Mouse (Mus musculus) kidney, adult 8-10 months (tissue): ENCODE measurements around the gene Olfr958.

Experiments
- DNase-seq, 2 experiments: peaks; one replicate each; pipeline ENCODE4 v3.0.0; 2022

The Olfr958 gene

DNA sequence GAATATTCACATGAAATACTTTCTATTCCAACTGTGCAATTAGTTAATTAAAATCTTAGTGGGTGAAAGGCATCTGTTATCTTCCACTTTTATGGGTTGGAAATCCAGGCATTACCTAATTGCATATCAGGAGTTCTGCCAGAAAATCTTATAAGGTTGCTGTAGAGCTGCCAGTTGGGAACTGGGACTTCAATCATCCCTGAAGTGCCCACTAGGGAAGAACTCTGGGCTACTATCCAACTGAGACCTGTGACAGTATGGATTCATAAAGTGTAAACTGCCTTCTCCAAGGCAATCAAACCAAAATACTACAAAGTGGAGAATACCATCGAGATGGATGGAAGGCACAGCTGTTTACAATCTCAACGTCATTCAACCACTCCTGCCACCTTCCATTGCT, at the start of gene Olfr958:
Gene Olfr958 (minus strand): TSS at position 109 of the 400 bp plus-strand sequence.
- DNase-seq = no peak

GRCm38 (mm10) chr9:39603333-39603845, 49.5 kb upstream of the Olfr958 start:
- DNase-seq = no peak

DNA sequence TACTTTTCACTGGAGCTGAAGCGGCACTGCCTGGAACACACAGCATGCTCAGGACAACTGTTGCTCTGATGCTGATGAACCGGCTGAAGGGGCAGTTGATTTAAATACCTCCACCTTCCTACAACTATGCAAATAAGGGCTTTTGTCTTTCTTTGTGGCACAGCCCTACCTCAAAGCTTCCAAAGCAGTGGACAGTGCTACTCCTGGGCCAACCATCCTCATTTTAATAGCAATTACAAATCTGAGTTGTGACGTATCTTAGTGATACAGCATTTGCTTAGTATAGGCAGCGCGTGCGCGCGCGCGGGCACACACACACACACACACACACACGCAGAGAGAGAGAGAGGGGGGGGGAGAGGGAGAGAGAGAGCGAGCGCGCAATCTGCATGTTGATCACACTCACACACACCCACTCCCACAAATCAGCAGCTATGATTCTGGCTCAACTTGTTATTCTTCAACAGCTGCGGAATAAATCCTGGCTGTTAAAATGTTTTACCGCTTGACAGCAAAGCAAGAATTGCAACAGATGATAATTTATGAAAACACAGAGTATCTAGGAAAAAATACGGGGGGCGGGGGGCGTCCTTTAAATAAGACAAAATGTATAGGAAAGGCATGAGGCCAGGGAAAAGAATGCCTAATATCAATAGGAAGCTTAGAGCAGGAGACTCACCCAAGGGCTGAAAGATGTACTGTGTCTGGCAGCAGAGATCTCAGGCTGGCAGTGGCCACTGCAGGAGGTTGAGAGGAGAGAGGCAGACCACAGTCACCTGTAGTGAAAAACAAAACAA, 48.9 kb upstream of the Olfr958 start:
- no peak for DNase-seq

- DNase-seq = no peak
Observed at GRCm38 (mm10) chr9:39577050-39577449, 23.2 kb upstream of the Olfr958 start.

GRCm38 (mm10) chr9:39575469-39575868, 21.6 kb upstream of the Olfr958 start, which contains the start of gene Olfr959:
Olfr959 (minus strand) TSS chr9:39575569.
- DNase-seq = no peak

GRCm38 (mm10) chr9:39558349-39558647, 4.4 kb upstream of the Olfr958 start:
- DNase-seq = no peak

DNA sequence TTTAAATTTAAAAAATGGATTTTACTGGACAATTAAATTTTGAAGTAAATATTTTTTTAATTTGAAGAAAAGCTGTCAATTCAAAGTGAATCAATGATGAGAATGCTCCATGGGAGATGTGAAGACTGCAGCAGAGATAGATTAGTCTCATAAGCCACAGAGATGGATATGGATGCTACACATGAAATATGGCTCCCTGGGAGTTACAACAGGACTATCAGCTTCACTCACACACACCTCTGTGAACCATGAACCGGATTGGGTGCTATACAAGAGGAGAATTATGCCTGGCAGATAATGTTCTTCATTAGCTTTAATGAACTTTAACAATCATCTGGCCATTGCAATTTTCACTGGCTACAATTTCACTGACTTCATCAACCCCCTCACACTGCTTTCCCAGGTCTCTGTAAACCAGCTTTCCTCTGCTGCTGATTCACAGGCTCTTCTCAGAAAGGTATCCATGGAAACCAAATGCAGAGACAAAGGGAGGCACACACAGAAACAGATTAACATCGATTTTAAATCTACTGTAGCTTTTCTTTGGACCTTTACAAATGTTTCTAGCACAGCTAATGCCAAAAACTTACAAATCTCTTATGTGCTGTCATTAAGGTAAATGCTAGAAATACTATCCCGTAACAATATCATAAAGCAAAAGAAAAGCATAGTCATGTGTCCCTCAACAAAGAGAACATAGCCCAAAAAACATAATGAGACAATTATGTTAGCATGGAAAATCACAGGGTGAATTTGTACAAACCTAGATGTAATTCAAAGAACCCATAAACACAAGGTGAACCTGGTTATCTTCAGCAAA, 3.9 kb upstream of the Olfr958 start:
- no peak for DNase-seq

DNA sequence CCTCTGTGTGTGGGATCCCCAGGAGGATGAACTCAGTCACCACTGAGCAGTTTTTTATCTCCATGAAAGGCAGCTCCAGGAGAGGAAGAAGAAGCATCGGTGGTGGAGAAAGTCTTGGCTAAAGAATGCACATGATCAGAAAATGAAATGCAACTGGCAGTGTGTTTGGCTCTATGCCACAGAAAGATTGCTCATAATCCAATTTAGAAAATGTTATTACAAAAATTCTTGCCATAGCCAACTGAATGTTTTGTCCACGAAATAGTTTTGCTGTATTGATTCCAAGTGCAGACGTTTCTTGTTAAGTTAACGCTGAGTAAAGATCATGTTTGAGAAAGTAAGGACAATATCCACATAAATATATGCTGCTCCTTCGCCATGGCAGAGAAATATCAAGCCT, 3.0 kb downstream of the Olfr958 start:
- DNase-seq = no peak

- DNase-seq = no peak
Observed at GRCm38 (mm10) chr9:39523616-39524285, 30.1 kb downstream of the Olfr958 start.

- DNase-seq = no peak
Observed at GRCm38 (mm10) chr9:39518595-39518994, 35.3 kb downstream of the Olfr958 start.

- DNase-seq = no peak
Observed at GRCm38 (mm10) chr9:39515531-39515930, 38.3 kb downstream of the Olfr958 start, which contains the start of gene Olfr957. Olfr957 (minus strand) TSS chr9:39515809.

GRCm38 (mm10) chr9:39509412-39509811, 44.4 kb downstream of the Olfr958 start:
- DNase-seq = no peak

DNA sequence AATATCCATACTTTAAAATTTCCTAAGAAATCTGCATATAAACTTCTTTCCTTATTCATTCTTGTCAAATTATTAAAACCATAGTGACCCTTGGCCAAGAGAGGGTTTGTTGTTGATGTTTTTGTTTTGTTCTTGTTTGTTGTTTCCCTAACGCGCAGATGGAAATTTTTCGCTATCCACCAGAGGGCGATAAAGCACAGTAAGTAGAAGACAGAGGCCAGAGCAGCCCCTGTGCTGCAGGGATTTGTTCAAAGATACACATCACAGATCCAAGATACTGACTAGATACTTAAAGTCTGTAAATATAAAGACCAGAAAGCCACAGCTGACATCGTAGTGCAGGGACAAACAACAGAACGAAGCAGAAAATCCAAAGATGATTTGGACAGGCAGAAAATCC, 44.9 kb downstream of the Olfr958 start:
- DNase-seq = peak; percentile 0 to 43
